Mouse (Mus musculus) adrenal gland (tissue): ENCODE results near the gene Atrn.

Source experiments
- intact Hi-C: fragments of 180-260 bp; cut with DNase I; formaldehyde crosslinking; loops from one replicate; pipeline ENCODE4 v1.15.1; 2025

Gene Atrn

GRCm38 (mm10) chr2:131037226-131037990 is 131.1 kb downstream of the Atrn start:
- intact Hi-C loops: no loop called here

GRCm38 (mm10) chr2:131038197-131038596 is 131.9 kb downstream of the Atrn start:
- intact Hi-C loops: no loop called here

GRCm38 (mm10) chr2:131038675-131039074 is 132.4 kb downstream of the Atrn start:
- intact Hi-C loops: no loop called here

- intact Hi-C loops: no loop called here
These were observed 134.8 kb downstream of the Atrn start for GRCm38 (mm10) chr2:131040854-131041825.

GRCm38 (mm10) chr2:131042988-131043387 is 136.7 kb downstream of the Atrn start, which contains the start of gene Gfra4:
Gene Gfra4 (minus strand): TSS chr2:131043088.
- intact Hi-C loops: no loop called here

- intact Hi-C loops: no loop called here
These were observed 138.1 kb downstream of the Atrn start for GRCm38 (mm10) chr2:131044354-131044852.

- intact Hi-C loops: no loop called here
These were observed 138.9 kb downstream of the Atrn start for GRCm38 (mm10) chr2:131044989-131045720.

- intact Hi-C loops: no loop called here
These were observed 139.7 kb downstream of the Atrn start for GRCm38 (mm10) chr2:131046025-131046424.

- intact Hi-C loops: no loop called here
These were observed 145.7 kb downstream of the Atrn start for GRCm38 (mm10) chr2:131052043-131052442.

- intact Hi-C loops: no loop called here
These were observed 146.6 kb downstream of the Atrn start for GRCm38 (mm10) chr2:131052862-131053418.

GRCm38 (mm10) chr2:131053851-131054645 is 147.8 kb downstream of the Atrn start:
- intact Hi-C loops: no loop called here

GRCm38 (mm10) chr2:131054646-131055264 is 148.5 kb downstream of the Atrn start:
- intact Hi-C loops: no loop called here

GRCm38 (mm10) chr2:131055631-131056030 is 149.3 kb downstream of the Atrn start:
- intact Hi-C loops: no loop called here

GRCm38 (mm10) chr2:131056191-131056590 is 149.9 kb downstream of the Atrn start:
- intact Hi-C loops: no loop called here

- intact Hi-C loops: no loop called here
These were observed 152.4 kb downstream of the Atrn start for GRCm38 (mm10) chr2:131058672-131059071.

- intact Hi-C loops: no loop called here
These were observed 153.1 kb downstream of the Atrn start for GRCm38 (mm10) chr2:131059377-131059776.

- intact Hi-C loops: no loop called here
These were observed 153.7 kb downstream of the Atrn start for GRCm38 (mm10) chr2:131059781-131060540.

- intact Hi-C loops: no loop called here
These were observed 154.5 kb downstream of the Atrn start for GRCm38 (mm10) chr2:131060784-131061183.

GRCm38 (mm10) chr2:131061607-131062006 is 155.3 kb downstream of the Atrn start:
- intact Hi-C loops: no loop called here
